Mouse (Mus musculus): ENCODE measurements around the gene Slc35f4. TPM values are rescaled to one million over a fixed set of nuclear protein-coding genes. Genes with fewer than 3 reads are reported as not detected.

The Slc35f4 gene
- polyA plus RNA-seq, 1 experiment from 2014 or later, result 2.5 TPM

- ATAC-seq (ENCODE audit: low FRiP score, low read depth), result no peak
- Histone ChIP-seq H3K36me3 (no peaks in the 10 kb centered on the region), H3K9ac (no peak overlapping the region), H3K4me2 (replicated peaks) (no peak overlapping the region), H3K9me3 (no peaks in the 10 kb centered on the region), H3K4me1 (no peaks in the 10 kb centered on the region), H3K27me3 (replicated peaks) (no peaks in the 10 kb centered on the region), H3K27ac (no peak overlapping the region), H3K4me3 (no peak overlapping the region)
- 76% methylated on average over 2 of the region's 2 CpGs for WGBS
These were observed 64.1 kb downstream of the Slc35f4 start for GRCm38 (mm10) chr14:49461761-49462160.

GRCm38 (mm10) chr14:49460799-49461198, 65.0 kb downstream of the Slc35f4 start:
- Histone ChIP-seq H3K27me3 (replicated peaks) (no peaks in the 10 kb centered on the region), H3K9me3 (no peaks in the 10 kb centered on the region), H3K4me2 (replicated peaks) (no peak overlapping the region), H3K27ac (no peak overlapping the region), H3K4me1 (no peaks in the 10 kb centered on the region), H3K36me3 (no peaks in the 10 kb centered on the region), H3K4me3 (no peak overlapping the region), H3K9ac (no peak overlapping the region)
- ATAC-seq (ENCODE audit: low FRiP score, low read depth), result no peak
- 80% methylated on average over 3 of the region's 3 CpGs for WGBS

- peaks cover 3% of the 10 kb centered on the region; the same call in 1 of the 2 replicates for H3K4me1 ChIP-seq
- WGBS, result 82% methylated on average over 6 of the region's 6 CpGs
- H3K4me3 ChIP-seq, result no peak overlapping the region
- no peak for ATAC-seq (ENCODE audit: low FRiP score, low read depth)
- H3K9me3 ChIP-seq, result no peaks in the 10 kb centered on the region
- no peak overlapping the region for H3K27ac ChIP-seq
- H3K27me3 ChIP-seq (replicated peaks), result no peaks in the 10 kb centered on the region
- no peaks in the 10 kb centered on the region for H3K36me3 ChIP-seq
- no peak overlapping the region for H3K9ac ChIP-seq
- no peak overlapping the region for H3K4me2 ChIP-seq (replicated peaks)
These were observed 71.4 kb downstream of the Slc35f4 start for GRCm38 (mm10) chr14:49454283-49454914.

GRCm38 (mm10) chr14:49453782-49454181, 72.1 kb downstream of the Slc35f4 start:
- Histone ChIP-seq H3K9me3 (no peaks in the 10 kb centered on the region), H3K36me3 (no peaks in the 10 kb centered on the region), H3K27me3 (replicated peaks) (no peaks in the 10 kb centered on the region), H3K4me1 (peaks cover 3% of the 10 kb centered on the region; the same call in 1 of the 2 replicates), H3K4me3 (no peak overlapping the region), H3K9ac (no peak overlapping the region), H3K4me2 (replicated peaks) (no peak overlapping the region), H3K27ac (no peak overlapping the region)
- ATAC-seq (ENCODE audit: low FRiP score, low read depth), result no peak
- 14% methylated on average over 3 of the region's 3 CpGs for WGBS

GRCm38 (mm10) chr14:49447669-49448068, 78.2 kb downstream of the Slc35f4 start:
- no peak overlapping the region for H3K4me2 ChIP-seq (replicated peaks)
- H3K9me3 ChIP-seq, result no peaks in the 10 kb centered on the region
- no peak overlapping the region for H3K4me3 ChIP-seq
- ATAC-seq (ENCODE audit: low FRiP score, low read depth), result no peak
- 0 out of 2 replicates have a peak, but pooled peaks cover 4% of the 10 kb centered on the region for H3K4me1 ChIP-seq
- H3K27ac ChIP-seq, result no peak overlapping the region; the same call in 1 of the 2 replicates
- no peak overlapping the region for H3K9ac ChIP-seq
- WGBS, result 13% methylated on average over 7 of the region's 7 CpGs
- H3K36me3 ChIP-seq, result no peaks in the 10 kb centered on the region
- no peaks in the 10 kb centered on the region for H3K27me3 ChIP-seq (replicated peaks)

GRCm38 (mm10) chr14:49446461-49446860, 79.4 kb downstream of the Slc35f4 start:
- no peak for ATAC-seq (ENCODE audit: low FRiP score, low read depth)
- Histone ChIP-seq H3K9me3 (no peaks in the 10 kb centered on the region), H3K4me1 (0 out of 2 replicates have a peak, but pooled peaks cover 4% of the 10 kb centered on the region), H3K4me2 (replicated peaks) (no peak overlapping the region), H3K27me3 (replicated peaks) (no peaks in the 10 kb centered on the region), H3K27ac (no peak overlapping the region), H3K36me3 (no peaks in the 10 kb centered on the region), H3K4me3 (no peak overlapping the region), H3K9ac (no peak overlapping the region)
- WGBS, result 52% methylated on average over 7 of the region's 7 CpGs

GRCm38 (mm10) chr14:49436811-49437210, 89.0 kb downstream of the Slc35f4 start:
- H3K4me3 ChIP-seq, result no peak overlapping the region
- H3K9me3 ChIP-seq, result no peaks in the 10 kb centered on the region
- no peak overlapping the region for H3K4me2 ChIP-seq (replicated peaks)
- no peaks in the 10 kb centered on the region for H3K27me3 ChIP-seq (replicated peaks)
- ATAC-seq (ENCODE audit: low FRiP score, low read depth), result no peak
- H3K27ac ChIP-seq, result no peak overlapping the region
- H3K36me3 ChIP-seq, result no peaks in the 10 kb centered on the region
- H3K9ac ChIP-seq, result no peak overlapping the region
- 88% methylated on average over 3 of the region's 3 CpGs for WGBS
- H3K4me1 ChIP-seq, result no peaks in the 10 kb centered on the region

GRCm38 (mm10) chr14:49431821-49432220, 94.0 kb downstream of the Slc35f4 start:
- no peaks in the 10 kb centered on the region for H3K36me3 ChIP-seq
- no peak overlapping the region for H3K9ac ChIP-seq
- no peaks in the 10 kb centered on the region for H3K4me1 ChIP-seq
- H3K9me3 ChIP-seq, result no peaks in the 10 kb centered on the region
- H3K27ac ChIP-seq, result no peak overlapping the region
- ATAC-seq (ENCODE audit: low FRiP score, low read depth), result no peak
- no peak overlapping the region for H3K4me3 ChIP-seq
- WGBS, result 76% methylated on average over 5 of the region's 5 CpGs
- H3K27me3 ChIP-seq (replicated peaks), result no peaks in the 10 kb centered on the region
- H3K4me2 ChIP-seq (replicated peaks), result no peak overlapping the region

GRCm38 (mm10) chr14:49392482-49392881, 133.4 kb downstream of the Slc35f4 start:
- no peaks in the 10 kb centered on the region for H3K27me3 ChIP-seq (replicated peaks)
- H3K4me3 ChIP-seq, result no peak overlapping the region
- no peak overlapping the region for H3K27ac ChIP-seq
- 43% methylated on average over 1 of the region's 1 CpGs for WGBS
- no peak for ATAC-seq (ENCODE audit: low FRiP score, low read depth)
- no peaks in the 10 kb centered on the region for H3K36me3 ChIP-seq
- H3K4me2 ChIP-seq (replicated peaks), result no peak overlapping the region
- H3K9ac ChIP-seq, result no peak overlapping the region
- no peaks in the 10 kb centered on the region for H3K9me3 ChIP-seq
- H3K4me1 ChIP-seq, result no peaks in the 10 kb centered on the region

GRCm38 (mm10) chr14:49362161-49362560, 163.7 kb downstream of the Slc35f4 start:
- 63% methylated on average over 2 of the region's 2 CpGs for WGBS
- Histone ChIP-seq H3K4me2 (replicated peaks) (no peak overlapping the region), H3K27me3 (replicated peaks) (no peaks in the 10 kb centered on the region), H3K27ac (no peak overlapping the region), H3K4me1 (no peaks in the 10 kb centered on the region), H3K36me3 (no peaks in the 10 kb centered on the region), H3K9me3 (no peaks in the 10 kb centered on the region), H3K4me3 (no peak overlapping the region), H3K9ac (no peak overlapping the region)
- ATAC-seq (ENCODE audit: low FRiP score, low read depth), result no peak

- no peaks in the 10 kb centered on the region for H3K9me3 ChIP-seq
- H3K36me3 ChIP-seq, result no peaks in the 10 kb centered on the region
- H3K27me3 ChIP-seq (replicated peaks), result no peaks in the 10 kb centered on the region
- H3K9ac ChIP-seq, result no peak overlapping the region
- H3K4me1 ChIP-seq, result no peaks in the 10 kb centered on the region
- H3K4me2 ChIP-seq (replicated peaks), result no peak overlapping the region
- H3K4me3 ChIP-seq, result no peak overlapping the region
- no peak for ATAC-seq (ENCODE audit: low FRiP score, low read depth)
- H3K27ac ChIP-seq, result no peak overlapping the region
These were observed 170.3 kb downstream of the Slc35f4 start for GRCm38 (mm10) chr14:49355561-49355960.

GRCm38 (mm10) chr14:49348897-49349250, 177.0 kb downstream of the Slc35f4 start:
- Histone ChIP-seq H3K36me3 (no peaks in the 10 kb centered on the region), H3K9ac (no peak overlapping the region), H3K27ac (no peak overlapping the region), H3K4me3 (no peak overlapping the region), H3K9me3 (no peaks in the 10 kb centered on the region), H3K27me3 (replicated peaks) (no peaks in the 10 kb centered on the region), H3K4me2 (replicated peaks) (no peak overlapping the region), H3K4me1 (no peaks in the 10 kb centered on the region)
- no peak for ATAC-seq (ENCODE audit: low FRiP score, low read depth)
- 79% methylated on average over 1 of the region's 1 CpGs for WGBS

- Histone ChIP-seq H3K9me3 (no peaks in the 10 kb centered on the region), H3K4me2 (replicated peaks) (no peak overlapping the region), H3K4me1 (no peaks in the 10 kb centered on the region), H3K9ac (no peak overlapping the region), H3K27ac (no peak overlapping the region), H3K4me3 (no peak overlapping the region), H3K27me3 (replicated peaks) (no peaks in the 10 kb centered on the region), H3K36me3 (no peaks in the 10 kb centered on the region)
- no peak for ATAC-seq (ENCODE audit: low FRiP score, low read depth)
- WGBS, result 78% methylated on average over 7 of the region's 7 CpGs
These were observed 177.5 kb downstream of the Slc35f4 start for GRCm38 (mm10) chr14:49348164-49348896.

All from neural tube, embryonic 12.5 days (tissue).